Mouse (Mus musculus): Measurements from ENCODE around the gene Ccnl1.

DNA sequence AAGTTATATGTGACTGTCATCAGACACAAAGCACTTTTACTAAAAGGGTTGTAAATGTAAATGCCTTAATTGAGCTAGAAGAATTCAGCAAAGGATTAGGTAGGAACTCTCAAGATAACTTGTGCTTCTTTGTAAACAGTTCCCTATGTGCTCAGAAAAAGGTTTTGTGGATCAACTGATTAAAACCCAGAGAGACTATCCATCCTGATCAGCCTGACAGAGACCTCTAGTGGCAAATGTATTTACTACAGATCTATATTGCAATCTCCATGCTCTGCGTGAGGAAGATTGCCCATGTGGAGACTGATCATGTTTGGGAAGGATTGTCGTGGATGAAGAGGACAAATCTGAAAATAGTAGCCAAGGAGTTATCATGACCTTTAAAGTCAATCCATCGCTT, 19.8 kb downstream of the Ccnl1 start:
- TF ChIP-seq POLR2A (IDR thresholded peaks at IDR 0.05; ENCODE audit: extremely low read depth, insufficient read depth, low read length) (no peak), CTCF (IDR thresholded peaks at IDR 0.05; ENCODE audit: low read depth, low read length) (peak; percentile 20; the same call in 1 of the 2 replicates)
